Mouse (Mus musculus): ENCODE measurements around the gene Cbx7.
"Not testable (repeated sequence)": the region's sequence is repeated elsewhere in the genome, so short reads cannot be mapped to it uniquely, and the experiment has no call there.

Gene Cbx7

DNA sequence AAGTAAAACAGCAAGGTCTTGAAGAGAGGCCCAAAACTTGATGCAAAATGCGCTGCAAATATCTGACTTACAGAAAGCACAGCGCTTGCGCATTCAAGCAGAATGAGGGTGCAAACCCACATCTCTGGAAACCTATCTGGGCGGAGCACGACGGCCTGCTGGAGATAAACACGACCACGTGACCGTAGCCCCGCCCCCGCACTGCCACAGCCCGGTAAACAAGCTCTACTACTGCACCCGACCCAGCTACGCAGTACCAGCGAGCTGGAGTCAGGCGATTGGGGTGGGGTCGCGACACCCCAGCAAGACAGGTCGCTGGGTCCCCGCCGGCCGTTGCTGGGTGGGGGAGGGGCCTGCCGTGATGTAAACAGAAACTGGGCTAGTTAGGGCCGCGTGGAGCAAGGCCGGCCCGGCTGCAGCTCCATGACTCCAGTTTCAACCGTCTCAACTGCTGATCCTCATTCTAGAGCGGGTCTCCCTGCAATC is 43.2 kb downstream of the Cbx7 start:
- DNase-seq (ENCODE audit: low spot score in 2 of 2): peak; percentile 49 to 80

DNA sequence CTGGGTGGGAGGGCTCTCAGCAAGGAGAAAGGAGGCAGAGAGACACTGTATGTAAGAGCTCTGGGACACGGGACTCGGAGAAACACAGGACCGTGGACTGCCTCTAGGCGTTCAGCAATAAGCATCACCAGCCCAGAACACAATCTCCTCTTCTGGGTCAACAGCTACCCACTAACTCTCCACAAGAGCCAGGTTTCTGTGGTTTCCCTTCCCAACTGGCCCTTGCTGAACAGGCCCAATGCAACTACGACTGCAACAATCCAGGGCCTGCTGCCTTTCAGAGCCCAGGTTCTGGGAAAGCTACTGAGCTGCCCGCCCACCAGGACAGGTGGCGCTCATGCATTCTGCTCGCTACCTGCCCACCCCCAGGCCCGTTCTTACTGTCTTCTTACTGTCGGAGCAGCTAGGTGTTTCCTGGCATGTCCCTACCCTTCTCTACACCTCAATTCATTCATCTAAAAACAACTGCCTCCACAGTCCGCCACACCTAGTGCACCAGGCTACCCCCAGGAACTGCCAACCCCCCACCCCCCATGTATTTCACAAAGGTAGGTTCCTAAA is 44.0 kb downstream of the Cbx7 start:
- DNase-seq (ENCODE audit: low spot score in 2 of 2): no peak

DNA sequence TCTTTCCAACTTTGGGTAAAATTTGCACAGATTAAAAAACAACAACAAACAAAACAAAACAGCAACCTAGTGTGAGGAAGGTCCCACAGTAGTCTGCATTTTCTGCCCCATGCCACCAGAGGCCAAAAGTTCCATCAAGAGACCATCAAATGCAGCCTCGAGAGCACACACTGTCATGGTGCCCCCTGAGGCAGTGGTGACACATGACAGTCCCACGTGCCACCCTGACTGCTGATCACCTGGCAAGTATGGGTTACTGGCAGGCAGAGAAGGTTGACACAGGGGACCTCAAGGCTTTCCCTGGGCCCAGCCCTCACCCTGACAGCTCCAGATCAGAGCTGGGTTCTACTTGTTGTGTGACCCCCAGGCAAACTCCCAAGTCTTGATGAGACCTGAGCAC is 51.1 kb downstream of the Cbx7 start:
- DNase-seq (ENCODE audit: low spot score in 2 of 2): no peak

DNA sequence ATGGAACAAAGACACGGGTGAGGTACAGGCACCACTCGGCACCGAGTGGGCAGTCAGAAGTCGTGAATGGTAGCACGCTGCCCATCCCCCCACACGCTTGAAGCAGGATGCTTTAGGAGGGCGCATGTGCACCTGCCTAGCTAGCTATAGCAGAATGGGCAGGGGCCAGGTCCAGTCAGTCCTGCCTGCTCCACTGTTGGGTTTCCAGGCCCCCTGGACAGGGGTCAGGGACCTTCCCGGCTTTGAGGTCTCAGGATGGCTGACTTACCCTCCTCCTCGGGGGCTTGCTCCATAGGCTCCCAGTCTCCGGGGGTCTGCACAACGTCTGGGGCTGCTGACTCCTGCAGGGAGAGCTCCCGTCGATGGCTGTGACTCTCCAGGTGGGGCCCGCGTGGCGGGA is 52.4 kb downstream of the Cbx7 start:
- no peak for DNase-seq (ENCODE audit: low spot score in 2 of 2)

DNA sequence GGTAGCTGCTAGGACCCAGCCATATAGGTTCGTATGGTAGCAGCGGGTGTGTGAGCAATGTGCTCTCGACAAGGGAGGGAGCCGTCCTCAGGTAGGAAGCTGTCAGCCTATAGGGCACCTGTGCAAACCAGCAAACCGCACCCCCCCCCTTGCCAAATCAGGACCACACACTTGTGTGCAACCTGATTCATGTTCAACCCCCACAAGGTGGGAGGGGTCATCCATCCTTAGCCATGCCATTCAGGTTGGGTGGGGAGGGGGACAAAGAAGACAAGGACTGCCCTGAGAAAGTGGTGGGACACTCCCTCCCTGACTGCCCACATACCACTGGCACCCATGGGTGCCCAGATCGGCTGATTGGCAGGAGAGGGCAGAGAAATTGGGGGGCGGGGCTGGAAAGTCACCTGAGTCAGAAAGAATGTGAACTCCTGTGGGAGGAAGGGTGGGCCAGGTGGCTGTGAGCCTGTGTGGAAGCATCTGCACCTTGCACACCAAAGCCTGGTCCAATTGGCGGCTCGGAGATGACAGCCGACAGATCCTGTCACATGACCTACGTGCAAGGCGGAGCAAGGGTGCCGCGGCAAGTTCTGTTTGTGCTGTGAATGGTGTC is 53.7 kb downstream of the Cbx7 start:
- DNase-seq (ENCODE audit: low spot score in 2 of 2): no peak

DNA sequence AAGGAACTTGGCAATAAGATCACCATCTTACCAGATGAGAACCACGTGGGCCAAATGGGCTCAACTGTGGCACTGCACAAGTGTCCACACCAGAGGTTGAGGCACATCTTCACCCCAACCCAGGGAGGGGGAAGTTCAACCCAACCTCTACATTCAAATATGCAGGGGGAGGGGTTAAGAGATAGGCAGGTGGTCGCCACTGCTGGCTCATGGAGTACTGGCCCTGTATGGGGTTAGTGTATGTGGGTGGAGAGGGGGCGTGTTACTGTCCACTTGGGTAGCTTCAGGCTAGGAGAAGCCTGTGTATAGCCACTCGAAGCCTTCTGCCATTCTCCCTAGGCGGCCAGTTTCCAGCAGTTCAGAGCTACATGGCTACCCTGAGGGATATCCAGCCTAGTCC is 54.8 kb downstream of the Cbx7 start:
- DNase-seq (ENCODE audit: low spot score in 2 of 2): no peak

DNA sequence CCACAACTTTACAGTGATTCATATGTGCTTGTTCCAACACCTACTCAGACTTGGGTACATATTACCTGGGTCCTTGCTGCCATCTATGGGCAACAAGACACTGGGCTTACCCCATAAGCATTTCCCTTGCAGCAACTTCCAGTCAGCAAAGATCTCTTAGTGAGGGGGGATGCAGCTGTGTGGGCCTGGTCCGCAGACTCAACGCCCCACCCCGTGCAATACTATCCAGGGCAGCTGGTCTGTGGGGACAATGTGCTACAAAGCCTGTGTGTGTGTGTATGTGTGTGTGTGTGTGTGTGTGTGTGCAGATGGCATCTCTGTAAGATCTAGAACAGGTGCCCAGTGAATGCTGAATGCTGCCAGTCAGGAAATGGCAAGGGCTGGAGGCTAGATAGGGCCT is 56.6 kb downstream of the Cbx7 start:
- no peak for DNase-seq (ENCODE audit: low spot score in 2 of 2)

DNA sequence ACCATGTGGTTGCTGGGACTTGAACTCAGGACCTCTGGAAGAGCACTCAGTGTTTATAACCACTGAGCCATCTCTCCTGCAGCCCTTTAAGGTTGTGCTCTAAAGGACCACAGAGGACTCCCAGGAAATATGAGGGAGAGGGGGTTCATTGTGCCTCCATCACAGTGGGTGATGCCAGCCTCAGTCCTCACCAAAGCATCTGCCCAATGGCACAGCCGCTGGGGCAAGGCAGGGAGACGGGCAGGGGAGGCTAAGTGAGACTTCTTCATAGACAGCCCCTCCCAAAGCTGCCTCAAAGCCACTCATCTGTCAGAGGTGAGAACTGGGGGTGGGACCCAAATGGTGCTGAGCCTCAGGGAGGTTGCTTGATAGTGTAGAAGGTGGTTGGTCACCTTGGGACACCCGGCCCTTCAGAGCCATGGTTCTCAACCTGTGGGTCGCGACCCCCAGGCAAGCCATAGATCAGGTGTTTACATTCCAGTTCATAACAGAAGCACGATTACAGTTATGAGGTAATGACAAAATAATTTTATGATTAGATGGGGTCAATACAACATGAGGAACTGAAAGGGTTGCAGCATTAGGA is 57.1 kb downstream of the Cbx7 start:
- DNase-seq (ENCODE audit: low spot score in 2 of 2): no peak

DNA sequence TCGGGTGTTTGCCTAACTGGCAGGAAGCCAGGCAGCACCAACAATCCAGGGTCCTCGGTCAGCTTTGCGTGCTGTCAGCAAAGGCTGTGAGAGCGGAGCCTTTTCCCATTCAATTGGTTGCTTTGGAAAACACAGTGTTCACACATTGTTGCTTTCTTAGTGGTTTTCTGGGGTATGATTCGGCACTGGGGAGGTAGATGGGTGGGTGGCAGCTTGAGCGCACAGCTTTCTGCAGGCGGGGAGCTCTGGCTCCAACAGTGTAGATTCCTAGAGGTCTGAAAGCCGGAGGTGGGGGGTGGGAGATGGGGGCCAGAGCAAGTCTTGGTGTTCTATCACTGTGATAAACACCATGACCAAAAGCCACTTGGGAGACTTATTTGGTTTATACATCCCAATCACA is 59.6 kb downstream of the Cbx7 start:
- DNase-seq (ENCODE audit: low spot score in 2 of 2): no peak

DNA sequence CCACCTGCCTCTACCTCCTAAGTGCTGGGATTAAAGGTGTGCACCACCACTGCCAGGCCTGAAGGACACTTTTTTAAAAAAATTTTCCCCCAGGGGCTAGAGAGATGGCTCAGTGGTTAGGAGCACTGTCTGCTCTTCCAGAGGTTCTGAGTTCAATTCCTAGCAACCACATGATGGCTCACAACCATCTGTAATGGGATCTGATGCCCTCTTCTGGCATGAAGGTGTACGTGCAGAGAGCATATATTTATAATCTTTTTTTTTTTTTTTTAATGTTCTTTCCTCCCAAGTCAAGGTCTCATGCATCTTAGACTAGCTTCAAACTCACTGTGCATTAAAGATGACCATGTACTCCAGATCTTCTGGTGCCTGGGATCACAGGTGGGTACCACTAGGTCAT is 60.1 kb downstream of the Cbx7 start:
- DNase-seq (ENCODE audit: low spot score in 2 of 2): not testable (repeated sequence)

DNA sequence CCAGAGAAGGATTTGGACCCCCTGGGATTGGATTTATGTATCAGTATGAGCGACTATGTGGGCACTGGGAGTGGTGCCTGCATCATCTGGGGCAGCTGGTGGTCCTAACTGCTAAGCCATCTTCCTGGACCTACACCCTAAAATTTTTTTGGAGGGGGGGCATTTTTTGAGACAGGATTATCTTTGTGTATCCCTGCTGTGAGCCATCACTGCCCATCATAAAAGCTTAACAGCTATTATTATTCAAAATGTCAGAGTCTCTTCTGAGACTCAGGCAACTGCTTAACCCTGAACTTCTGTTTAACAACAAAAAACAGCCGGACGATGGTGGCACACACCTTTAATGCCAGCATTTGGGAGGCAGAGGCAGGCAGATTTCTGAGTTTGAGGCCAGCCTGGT is 61.9 kb downstream of the Cbx7 start:
- DNase-seq (ENCODE audit: low spot score in 2 of 2): not testable (repeated sequence)

DNA sequence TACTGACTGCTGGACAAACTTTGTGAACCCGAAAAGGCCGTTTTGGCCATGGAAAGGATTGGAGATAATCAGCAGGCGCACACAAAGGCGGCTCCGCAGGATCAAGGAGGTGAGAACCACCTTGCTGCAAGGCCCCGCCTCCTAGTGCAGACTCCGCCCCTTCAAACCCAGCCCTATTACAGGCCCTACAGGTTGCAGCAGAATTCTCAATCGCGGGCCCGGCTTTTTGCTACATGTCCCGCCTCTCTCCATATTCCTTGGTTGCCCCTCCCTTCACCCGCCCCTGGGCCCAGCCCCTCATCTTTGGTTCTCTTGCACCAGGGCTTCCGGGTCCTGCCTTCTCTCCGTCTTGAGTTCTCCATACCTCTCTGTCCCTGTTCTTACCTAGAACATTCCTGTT is 64.1 kb downstream of the Cbx7 start:
- DNase-seq (ENCODE audit: low spot score in 2 of 2): no peak

DNA sequence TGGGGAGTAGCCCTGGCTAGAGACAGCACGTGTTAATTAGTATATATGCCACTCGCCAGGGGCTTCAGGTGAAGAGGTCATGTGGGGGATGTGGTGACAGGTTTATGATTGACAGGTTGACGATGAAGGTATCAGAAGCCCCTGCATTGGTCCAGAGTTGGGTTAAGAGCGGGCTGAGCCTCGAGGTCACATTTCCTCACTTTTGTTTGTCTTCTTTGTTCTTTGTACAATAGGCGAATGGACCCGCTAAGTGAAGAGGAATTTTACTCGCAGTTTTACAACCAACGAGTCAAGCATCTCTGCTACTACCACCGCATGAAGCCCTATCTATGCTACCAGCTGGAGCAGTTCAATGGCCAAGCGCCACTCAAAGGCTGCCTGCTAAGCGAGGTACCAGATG is 65.7 kb downstream of the Cbx7 start:
- no peak for DNase-seq (ENCODE audit: low spot score in 2 of 2)

DNA sequence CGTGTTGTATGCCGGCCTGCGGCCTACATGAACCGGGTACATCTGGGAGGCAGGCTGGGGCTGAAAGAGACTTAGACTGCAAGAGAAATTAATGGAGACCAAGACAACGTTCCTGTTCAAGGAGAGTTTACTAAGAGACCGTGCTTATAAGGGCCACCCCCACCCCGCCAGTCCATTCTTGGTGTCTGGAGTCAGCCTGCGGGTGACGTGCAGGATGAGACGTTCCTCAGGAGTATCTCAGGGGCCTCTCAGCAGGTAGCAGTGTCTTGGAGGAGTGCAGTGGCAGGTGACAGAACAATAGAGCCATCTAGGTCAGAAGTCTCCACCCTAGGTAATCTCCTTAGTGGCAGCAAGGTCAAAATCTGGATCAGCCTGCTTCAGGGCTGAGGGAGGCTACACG is 66.2 kb downstream of the Cbx7 start:
- not testable (repeated sequence) for DNase-seq (ENCODE audit: low spot score in 2 of 2)

DNA sequence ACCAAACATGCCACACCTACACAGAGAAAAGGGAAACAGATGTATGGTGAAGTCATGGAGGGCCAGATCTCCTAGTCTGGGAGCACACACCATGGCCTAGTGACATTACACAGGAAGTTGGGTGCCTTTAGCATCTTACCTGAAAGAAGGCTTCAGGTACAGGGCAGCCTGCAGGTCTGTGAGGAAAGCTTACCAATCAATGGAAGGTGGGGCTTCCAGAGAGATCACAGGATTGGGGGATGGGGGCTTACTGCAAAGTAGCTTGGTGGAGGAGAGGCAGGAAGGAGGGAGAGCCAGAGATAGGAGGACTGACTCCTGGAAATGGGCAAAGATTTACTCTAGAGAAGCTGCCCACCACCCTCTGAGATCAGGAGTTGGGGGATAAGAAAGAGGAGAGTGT is 67.0 kb downstream of the Cbx7 start:
- no peak for DNase-seq (ENCODE audit: low spot score in 2 of 2)

DNA sequence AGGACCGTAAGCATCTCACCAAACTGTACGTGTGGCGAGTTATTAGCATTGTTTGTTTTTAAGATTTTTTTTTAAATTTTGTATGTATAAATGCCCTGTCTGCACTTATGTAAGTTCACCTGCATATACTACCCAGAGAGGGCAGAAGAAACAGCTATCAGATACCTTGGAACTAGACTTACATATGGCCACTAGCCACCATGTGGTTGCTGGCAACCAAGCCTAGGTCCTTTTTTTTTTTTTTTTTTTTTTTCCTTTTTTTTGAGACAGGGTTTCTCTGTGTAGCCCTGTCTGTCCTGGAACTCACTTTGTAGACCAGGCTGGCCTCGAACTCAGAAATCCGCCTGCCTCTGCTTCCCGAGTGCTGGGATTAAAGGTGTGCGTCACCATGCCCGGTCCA is 67.8 kb downstream of the Cbx7 start:
- not testable (repeated sequence) for DNase-seq (ENCODE audit: low spot score in 2 of 2)

DNA sequence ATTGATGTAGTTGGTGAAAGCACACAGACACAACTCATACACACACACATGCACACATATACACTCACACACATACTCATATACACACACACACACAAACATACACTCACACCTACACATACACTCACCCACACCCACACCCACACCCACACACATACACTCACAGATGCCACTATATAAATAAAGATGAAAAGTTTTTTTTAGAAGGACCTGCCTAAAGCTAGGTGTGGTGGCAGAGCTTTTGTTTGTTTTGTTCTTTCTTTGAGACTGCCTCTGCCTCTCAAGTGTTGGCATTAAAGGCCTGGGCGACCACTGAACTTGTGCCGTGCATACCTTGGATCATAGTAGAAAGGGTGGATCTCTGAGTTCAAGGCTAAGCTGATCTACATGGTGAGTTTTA is 69.5 kb downstream of the Cbx7 start:
- DNase-seq (ENCODE audit: low spot score in 2 of 2): no peak

DNA sequence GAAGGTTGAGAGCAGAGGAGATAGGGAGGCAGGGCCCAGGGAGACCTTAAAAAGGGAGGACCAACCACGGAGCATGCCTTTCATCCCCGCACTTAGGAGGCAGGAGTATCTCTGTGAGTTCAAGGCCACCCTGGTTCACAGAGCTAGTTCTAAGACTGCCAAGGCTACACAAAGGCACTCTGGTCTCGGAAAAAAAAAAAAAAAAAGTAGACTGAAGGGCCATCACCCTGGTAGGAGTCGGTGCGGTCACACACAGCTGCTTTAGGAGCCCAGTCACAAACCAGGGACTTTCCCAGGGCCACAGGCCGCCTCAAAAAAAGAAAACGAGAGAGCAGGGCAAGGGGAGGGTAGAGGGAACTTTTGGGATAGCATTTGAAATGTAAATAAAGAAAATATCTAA is 70.2 kb downstream of the Cbx7 start:
- no peak for DNase-seq (ENCODE audit: low spot score in 2 of 2)

DNA sequence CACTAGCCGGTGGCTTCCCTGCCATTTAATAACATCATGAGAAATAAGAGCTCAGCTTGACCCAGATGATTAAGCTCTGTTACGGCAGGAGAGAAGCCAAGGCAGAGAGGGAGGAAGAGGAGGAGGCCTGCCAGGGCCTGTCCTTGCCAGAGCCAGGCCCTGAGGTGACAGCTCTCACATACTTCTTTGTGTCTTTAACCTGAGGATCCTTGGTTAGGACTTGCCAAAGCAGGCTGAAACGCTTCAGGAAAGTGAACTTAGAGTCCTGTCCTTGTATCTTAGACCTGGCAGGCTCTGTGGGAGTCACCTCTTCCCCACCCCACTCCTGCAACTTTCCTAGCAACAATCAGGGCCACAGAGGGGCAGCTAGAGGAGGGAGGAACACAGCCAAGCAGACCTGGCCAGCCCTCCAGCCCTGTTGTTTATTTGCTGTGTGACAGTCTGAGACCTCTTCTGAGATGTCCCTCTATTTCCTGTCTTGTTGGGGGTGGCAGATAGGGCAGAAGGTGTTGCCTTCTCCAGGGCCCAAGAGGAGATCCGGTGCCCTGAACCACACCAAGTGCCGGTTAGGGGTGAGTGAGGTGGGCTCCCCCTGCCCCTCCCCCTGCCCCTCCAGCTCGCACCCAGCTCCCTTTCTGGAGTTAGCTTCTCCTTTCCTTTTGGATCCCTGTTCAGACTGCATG is 71.0 kb downstream of the Cbx7 start:
- DNase-seq (ENCODE audit: low spot score in 2 of 2): no peak

DNA sequence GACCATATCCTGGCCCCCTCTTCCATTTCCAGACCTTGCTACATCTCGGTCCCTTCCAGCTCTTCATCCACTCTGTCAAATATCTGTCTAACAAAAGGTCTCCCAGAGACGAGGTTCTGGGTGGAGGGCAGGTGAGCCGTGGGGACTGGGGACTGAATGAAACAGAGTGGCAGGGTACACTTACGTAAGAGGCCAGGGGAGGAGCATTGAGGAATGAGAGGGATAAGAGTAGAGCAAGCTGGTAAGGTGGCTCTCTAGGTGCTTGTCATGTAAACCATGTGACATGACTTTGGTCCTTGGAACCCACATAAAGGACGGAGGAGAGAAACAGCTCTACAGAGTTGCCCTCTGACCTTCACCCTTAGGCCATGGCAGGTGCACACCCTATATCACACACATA is 71.9 kb downstream of the Cbx7 start:
- DNase-seq (ENCODE audit: low spot score in 2 of 2): no peak

DNA sequence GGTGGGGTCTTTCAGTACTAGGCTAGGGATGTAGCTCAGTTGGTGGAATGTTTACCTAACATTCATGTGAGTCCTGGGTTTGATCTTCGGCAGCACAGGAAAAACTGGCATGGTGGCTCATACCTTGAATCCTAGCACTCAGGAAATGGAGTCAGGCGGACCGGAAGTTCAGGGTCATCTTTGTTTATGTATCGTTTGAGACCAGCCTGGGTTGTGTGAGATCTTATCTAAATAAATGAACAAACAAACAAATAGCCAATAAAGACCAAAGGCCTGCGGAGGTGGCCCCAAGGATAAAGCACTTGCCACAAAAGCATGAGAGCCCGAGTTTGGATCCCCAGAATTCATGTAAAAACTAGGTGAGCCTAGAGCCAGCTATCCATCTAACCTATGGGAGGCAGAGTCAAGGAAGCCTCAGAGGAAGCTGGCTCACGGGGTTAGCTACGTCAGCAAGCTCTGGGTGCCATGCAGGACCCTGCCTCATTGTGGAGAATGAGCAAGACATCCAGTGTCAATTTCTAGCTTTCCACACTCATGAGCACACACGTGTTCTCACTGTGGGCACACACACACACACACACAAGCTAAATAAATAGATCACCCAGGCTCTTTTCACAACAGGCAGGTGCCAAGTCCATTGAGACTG is 74.7 kb downstream of the Cbx7 start:
- no peak for DNase-seq (ENCODE audit: low spot score in 2 of 2)

DNA sequence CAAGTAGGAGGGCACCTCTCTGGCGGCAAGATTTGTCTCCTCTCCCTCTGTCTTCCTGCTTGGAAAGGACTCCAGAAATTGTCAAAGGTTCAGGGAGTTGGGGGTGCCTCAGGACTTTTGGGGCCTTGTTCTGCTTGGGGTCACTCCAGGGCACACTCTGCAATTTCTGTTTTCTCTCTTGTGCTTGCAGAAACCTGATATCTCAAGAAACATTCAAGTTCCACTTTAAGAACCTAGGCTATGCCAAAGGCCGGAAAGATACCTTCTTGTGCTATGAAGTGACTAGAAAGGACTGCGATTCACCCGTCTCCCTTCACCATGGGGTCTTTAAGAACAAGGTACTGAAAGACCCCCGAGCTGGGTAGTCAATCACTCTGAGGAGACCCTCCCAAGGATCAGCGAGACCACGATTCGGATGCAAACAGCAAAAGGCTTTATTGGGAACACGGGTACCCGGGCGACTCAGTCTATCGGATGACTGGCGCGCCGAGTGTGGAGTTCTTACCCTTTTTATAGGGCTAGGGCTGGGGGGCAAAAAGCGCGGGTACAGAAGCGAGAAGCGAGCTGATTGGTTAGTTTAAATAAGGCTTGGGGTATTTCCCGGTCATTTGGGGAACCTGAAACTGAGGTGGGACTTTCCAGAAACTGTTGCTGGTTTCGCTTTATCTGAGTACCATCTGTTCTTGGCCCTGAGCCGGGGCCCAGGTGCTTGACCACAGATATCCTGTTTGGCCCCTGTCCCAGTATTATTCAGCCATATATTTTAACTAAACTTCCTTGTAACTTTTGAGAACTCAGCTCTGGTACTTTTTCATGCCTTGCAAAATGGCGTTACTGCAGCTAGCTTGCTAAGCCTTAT is 75.5 kb downstream of the Cbx7 start:
- DNase-seq (ENCODE audit: low spot score in 2 of 2): not testable (repeated sequence)

Measured in cerebellum, postnatal 4 days (tissue).